Mouse (Mus musculus) layer of hippocampus, adult 11-12 months (tissue): Measurements from ENCODE around the gene Sprtn.

Experiments used
- DNase-seq: peaks from one replicate; pipeline ENCODE4 v3.0.0; 2022; ENCODE audit warnings: low spot score

Gene Sprtn

GRCm38 (mm10) chr8:124903198-124903597 is 5.5 kb downstream of the Sprtn start:
- DNase-seq, result no peak

GRCm38 (mm10) chr8:124905482-124905881 is 7.8 kb downstream of the Sprtn start:
- no peak for DNase-seq

DNA sequence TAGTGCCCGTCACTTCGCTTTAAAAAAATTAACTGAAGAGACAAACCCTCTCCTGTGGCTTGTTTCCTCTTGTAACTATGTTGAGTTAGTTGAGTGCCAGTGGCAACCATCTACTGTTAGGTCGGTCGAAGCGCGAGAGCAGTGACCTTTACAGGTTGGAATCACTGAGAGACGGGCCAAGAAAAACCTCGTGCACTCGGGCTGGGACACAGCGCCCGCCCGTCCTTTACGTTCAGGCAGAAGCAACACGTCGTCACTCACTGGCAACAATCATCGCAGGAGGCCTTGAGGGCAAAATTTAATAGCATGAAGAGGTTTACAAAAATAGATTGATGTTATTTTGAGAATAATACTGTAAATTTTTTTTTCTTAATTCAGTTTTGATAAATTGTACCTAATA is 12.2 kb downstream of the Sprtn start:
- no peak for DNase-seq

DNA sequence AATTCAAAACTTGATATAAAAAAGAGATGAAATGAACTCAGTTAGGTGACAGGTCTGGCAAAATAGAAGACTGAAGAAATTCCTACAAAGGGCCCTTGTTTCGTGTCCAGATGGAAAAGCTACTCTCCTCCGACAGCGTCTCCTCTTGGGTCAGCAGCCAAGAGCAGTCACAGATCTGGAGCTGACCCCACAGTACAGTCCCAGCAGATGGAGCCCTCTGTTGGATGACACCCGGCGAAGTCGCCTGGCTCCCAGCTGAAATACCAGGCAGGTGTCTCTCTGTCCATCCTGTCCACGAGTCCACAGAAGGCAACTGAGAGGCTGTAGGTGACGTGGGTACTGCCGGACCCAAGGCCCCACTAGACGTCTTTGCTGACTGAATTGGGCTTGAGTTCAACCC is 12.7 kb downstream of the Sprtn start:
- DNase-seq, result no peak

- DNase-seq, result no peak
Observed at GRCm38 (mm10) chr8:124911938-124912872, 14.5 kb downstream of the Sprtn start.

DNA sequence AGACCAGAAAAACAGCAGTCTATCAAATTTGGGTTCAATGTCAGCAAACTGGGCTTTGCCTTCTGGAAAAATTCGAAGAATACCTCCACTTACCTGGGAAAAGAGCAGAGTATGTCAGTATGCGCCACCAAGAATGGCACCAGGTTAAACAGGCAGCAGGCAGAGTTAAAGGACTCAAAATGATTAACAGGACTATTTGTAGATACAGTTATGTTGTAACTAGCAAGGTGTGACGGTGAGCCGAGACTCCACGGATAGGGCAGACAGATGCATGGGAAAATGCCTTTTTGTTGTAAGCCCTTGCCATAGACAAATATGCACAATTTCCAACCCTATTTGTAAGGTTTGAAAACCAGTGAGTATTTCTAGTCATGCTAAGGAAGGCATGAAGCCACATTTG is 16.4 kb downstream of the Sprtn start:
- DNase-seq, result no peak

DNA sequence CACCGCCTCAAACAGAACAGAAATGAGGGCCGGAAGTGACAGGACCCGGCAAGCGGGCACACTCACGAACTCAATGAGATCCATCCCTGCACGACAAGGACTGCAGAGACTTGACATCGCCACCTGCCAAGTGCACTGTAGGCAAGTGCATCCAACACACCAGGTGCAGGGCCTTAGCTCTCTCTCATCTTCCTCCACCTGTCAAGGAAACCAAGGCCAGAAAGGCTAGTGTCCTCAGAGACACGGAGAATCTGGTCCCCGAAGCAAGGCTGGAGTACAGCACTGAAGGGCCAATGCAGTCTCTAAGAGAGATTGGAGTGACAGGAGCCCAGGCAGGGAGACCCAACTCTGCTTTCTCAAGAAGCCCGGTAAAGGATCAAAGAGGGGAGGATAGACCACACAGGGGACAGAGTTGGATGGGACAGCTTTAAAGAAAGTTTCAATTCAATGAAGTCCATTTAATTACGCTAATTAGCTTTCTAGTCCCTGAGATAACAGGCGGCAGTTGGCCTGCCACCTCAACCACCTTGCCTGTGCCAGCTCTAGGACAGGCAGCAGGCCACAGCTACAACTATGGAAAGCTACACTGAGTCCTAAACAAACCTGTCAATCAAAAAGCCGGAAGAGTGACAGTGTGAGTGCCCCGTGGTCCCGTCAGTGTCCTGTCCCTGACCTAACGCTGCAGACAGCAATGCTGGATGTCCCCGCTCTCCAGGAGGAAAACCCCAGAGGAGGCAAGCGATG is 20.2 kb downstream of the Sprtn start:
- no peak for DNase-seq

- DNase-seq, result no peak
Observed at GRCm38 (mm10) chr8:124921369-124922279, 23.9 kb downstream of the Sprtn start.

GRCm38 (mm10) chr8:124922490-124923089 is 24.9 kb downstream of the Sprtn start:
- DNase-seq, result no peak

DNA sequence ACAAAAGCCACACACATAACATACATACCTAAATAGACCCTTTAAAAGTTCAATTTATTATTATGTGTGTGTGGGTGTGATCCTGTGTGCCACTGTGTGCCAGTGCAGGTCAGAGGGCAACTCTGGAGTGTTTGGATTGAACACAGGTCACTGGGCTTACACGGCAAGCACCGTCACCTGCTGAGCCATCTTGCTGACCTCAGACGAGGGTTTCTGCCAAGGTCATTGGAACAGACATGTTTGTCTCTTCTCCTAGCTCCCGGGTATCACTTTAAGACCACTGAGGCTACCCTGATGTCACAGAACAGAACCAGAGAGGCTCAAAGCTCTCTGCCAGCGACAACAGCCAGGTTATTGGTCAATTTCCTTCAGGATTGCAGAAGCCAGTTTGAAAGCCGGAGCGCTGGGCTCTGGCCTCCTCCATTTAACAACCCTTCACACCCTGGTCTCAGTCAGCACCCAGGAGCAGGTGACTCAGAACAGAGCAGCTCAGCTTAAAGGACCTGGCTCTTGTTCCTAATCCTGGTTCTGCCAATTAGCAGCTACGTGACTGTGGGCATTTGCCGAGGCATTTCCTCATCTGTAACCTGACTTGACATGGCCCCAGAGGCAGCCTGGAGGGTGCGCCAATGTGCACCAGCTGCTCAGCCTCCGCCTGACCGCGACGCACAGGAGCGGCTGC is 26.4 kb downstream of the Sprtn start:
- no peak for DNase-seq

GRCm38 (mm10) chr8:124925544-124926266 is 28.0 kb downstream of the Sprtn start:
- DNase-seq, result no peak

DNA sequence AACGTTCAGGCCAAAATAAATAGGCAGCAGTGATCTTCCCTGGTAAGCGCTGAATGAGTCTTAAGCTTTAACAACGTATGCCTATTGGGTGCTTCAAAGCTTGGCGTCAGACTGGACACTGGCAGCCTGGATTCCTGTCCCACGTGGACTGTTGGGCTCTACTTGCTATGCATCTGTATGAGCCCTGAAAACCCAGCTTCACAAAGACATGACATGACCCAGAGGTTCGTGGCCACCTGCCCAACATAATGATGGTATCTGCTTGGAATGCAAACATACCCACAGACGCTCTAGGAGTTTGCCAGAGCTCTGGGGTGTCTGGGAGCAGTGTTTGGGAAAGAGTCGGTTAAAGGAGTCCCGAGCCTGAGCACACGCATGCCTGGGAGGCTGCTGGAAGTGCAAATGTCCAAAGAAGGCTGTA is 28.7 kb downstream of the Sprtn start:
- no peak for DNase-seq

DNA sequence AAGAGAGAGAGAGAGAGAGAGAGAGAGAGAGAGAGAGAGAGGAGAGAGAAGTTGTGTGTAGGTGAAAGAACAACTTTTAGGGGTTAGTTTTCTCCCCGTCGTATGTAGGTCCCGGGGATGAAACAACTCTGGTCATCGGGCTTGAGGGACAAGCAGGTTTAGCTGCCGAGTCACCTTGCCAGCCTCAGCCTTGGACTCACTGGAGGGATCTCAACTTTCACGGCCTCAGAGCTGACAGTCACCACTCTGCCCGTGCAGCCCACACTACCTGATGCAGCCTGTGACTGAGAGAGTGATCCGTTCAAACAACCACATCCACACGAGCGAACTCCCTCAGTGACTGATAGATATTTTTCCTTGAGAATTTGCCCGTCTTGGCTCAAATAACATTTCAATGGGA is 31.3 kb downstream of the Sprtn start:
- DNase-seq, result no peak

GRCm38 (mm10) chr8:124930086-124930485 is 32.4 kb downstream of the Sprtn start:
- DNase-seq, result peak; percentile 23

DNA sequence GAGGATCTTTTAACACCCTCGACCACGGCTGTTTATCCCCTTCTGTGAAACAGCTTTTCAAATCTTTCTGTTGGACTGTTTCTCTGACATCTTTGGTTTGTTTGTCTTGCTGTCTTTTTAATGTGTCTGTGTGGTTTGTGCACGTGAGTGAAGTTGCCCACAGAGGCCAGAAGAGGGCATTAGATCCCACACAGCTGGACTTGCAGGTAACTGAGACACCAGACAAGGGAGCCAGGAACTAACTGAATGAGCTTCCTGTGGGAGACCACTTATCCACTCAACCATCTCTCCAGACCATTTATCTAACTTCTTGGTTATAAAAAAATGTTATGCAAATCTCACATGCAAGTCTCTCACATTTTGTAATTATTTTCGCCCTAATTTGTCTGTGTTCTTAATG is 33.0 kb downstream of the Sprtn start:
- no peak for DNase-seq

- DNase-seq, result no peak
Observed at GRCm38 (mm10) chr8:124932435-124932834, 34.7 kb downstream of the Sprtn start.

GRCm38 (mm10) chr8:124935116-124935515 is 37.4 kb downstream of the Sprtn start:
- no peak for DNase-seq

DNA sequence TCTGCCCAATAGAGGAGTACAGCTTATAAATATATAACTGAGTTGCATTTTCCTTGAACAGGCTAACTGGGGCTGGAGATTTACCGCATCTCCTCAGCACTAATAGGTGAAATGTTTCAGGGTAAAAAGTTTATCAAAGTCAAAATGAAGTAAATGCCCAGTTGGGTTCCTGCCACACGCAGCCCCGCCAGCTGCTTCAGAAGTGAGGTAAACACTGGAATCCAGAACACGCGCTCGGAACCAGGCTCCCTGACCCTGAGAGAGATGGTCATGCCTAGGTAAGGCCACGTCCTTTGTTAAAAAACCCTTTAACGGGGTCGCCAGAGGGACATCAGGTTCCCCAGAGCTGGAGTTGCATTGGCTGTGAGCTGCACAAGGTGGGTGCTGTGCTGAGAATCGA is 39.0 kb downstream of the Sprtn start:
- no peak for DNase-seq

- no peak for DNase-seq
Observed at GRCm38 (mm10) chr8:124937293-124937692, 39.6 kb downstream of the Sprtn start.

DNA sequence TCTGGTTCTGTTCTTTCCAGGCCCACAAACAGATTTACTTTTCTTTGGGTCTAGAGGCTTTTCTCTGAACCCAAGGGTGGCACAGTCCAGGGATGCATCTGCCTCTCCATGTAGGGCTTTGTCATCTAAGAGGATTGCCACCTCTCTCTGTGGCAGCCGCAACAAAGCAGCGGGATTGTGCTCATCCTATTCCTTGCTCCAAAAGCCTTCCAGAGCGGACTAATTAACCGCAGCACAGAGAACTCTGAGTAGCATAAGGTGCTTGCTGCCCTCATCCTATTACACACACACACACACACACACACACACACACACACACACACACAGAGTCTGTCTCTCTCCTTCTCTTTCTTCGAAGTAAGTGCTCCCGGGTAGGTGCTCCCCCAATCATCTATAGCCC is 46.1 kb downstream of the Sprtn start:
- no peak for DNase-seq
